Mouse (Mus musculus) embryonic stem cell, embryonic (primary cell): ENCODE results near the gene Hs3st3a1.

Source experiments
- CTCF ChIA-PET, 4 experiments: fragments of 300-600 bp in 2 of 4; fragments of 350-600 bp in 2 of 4; sonication (Branson Sonifier 250); formaldehyde crosslinking; loops; one replicate each; lab custom pipeline; 2022; ENCODE audit warnings: inconsistent platforms in 2 of 4; lab: Charles Lee
- POLR2A ChIA-PET, 4 experiments: fragments of 300-600 bp in 2 of 4; fragments of 350-600 bp in 2 of 4; sonication (Branson Sonifier 250); formaldehyde crosslinking; loops; one replicate each; lab custom pipeline; 2022; ENCODE audit warnings: antibody characterized with exemption in 4 of 4, inconsistent platforms in 1 of 4; lab: Charles Lee

Hs3st3a1 gene

DNA sequence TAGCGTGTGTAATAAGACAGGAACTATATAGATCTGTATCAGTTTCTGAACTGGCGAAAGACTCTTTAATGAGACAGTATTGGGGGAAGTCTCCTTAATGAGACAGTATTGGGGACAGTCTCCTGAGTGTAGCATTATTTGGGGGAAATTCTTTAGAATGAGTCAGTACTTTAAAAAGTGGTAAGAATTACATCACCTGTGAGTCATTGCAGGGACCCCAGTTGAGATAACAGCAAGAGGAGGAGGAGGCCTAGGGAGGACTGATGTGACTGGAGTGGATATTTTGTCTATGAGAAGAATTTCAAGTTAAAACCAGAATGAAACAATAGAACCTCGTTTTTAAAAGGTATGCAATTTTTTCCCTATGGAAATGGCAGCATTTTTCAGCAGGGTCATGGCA lies 26.6 kb downstream of the Hs3st3a1 start:
- ChIA-PET CTCF (interaction anchor here in 1 of 4 experiments (0.7 kb wide), 1 partner anchor 788 kb away, joined by 4 read pairs; no protein-coding TSS in a partner anchor), POLR2A (interaction anchor here in 1 of 4 experiments (0.9 kb wide), 1 partner anchor 11 kb away, joined by 3 read pairs; no protein-coding TSS in a partner anchor)

- ChIA-PET CTCF (no interaction called here), POLR2A (no interaction called here)
Observed at GRCm38 (mm10) chr11:64468737-64469136, 33.6 kb downstream of the Hs3st3a1 start.

DNA sequence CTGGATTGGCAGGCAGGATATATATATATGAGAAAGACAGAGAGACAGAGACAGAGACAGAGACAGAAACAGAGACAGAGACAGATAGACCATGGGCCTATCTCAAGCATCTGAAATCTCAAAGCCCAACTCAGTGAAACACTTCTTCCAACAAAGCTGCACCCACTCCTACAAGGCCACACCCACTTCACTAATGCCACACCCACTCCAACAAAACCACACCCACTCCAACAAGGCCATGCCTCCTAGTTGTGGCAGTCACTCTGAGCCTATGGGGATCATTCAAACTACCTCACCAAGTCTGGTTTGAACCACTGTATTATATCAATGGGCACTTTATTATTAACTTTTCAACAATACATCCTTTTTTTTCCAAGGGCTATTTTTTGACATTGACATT lies 35.6 kb downstream of the Hs3st3a1 start:
- CTCF ChIA-PET, result interaction anchor here in 1 of 4 experiments (1.2 kb wide), 1 partner anchor 10 kb away, joined by 4 read pairs; no protein-coding TSS in a partner anchor
- POLR2A ChIA-PET, result interaction anchor here in 1 of 4 experiments (0.7 kb wide), 1 partner anchor 518 kb away, joined by 4 read pairs; no protein-coding TSS in a partner anchor

- ChIA-PET POLR2A (interaction anchor here in 1 of 4 experiments (0.6 to 0.8 kb wide), 2 partner anchors 16 to 225 kb away, joined by 3 to 4 read pairs; no protein-coding TSS in a partner anchor), CTCF (interaction anchor here in 1 of 4 experiments (0.6 kb wide), 1 partner anchor 50 kb away, joined by 6 read pairs; no protein-coding TSS in a partner anchor)
Observed at GRCm38 (mm10) chr11:64473679-64474078, 38.5 kb downstream of the Hs3st3a1 start.

DNA sequence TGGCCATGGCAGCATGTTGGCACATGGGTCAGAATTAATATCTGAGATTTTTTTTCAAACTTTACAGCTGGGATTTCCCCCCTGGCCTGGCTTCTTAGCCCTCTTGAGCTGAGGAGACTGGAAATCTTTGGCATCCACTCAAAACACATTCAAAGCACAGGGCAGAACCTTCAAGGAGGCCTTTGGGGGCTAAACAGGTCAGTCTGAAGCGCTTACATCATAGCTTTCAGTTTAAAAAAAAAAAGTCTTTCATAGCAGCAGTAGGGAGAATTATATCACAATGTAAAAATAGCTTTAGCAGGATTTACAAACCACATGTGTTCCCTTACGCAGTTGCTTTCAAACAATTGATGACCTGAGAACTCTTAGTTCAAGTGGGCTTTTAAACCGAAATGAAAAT lies 46.3 kb downstream of the Hs3st3a1 start:
- CTCF ChIA-PET, result no interaction called here

DNA sequence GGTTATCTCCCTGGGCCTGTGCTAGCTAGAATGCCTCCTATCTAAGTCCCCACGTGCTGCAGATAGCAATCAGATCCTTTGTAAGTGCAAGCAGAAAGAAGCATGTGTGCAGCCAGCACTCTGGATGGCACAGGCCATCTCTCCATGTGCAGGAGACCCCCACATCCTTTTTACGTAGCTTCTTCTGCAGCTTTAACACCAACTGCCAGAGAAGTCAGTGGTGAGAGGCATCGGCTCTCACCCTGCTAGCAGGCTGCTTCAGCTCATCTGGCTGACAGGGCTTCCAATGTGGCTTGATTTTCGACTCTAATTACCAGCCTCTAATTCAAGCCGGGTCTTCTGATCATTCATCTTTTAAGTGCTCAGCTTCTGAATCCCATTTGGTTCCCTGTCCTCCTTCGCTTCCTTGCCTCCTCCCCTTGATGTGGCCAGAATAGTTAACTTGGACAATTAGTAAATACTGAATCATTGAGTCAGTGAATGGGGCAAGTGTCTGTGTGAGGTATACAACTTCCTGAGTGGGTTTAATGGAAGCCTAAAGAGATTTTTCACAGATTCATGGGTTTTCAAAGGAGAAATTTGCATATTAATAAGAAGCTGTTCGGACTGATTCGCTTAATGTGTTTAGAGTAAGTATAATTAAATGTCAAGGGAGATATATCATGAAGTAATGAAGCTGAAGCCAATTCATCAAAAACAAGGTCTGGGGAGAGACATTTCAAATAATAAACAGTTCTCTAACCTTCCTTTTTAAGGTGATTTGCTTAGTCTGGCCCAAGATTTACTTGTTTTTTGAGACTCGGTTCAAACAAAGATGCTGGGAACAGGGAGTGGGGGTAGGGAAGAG lies 54.7 kb downstream of the Hs3st3a1 start:
- POLR2A ChIA-PET, result interaction anchor here in 1 of 4 experiments (1.1 kb wide), 1 partner anchor 17 kb away, joined by 3 read pairs; no protein-coding TSS in a partner anchor
- CTCF ChIA-PET, result interaction anchor here in 1 of 4 experiments (0.6 kb wide), 1 partner anchor 1065 kb away, joined by 3 read pairs; no protein-coding TSS in a partner anchor

More for the DNA sequence above, 46.3 kb downstream of the Hs3st3a1 start:
- POLR2A ChIA-PET, result no interaction called here

DNA sequence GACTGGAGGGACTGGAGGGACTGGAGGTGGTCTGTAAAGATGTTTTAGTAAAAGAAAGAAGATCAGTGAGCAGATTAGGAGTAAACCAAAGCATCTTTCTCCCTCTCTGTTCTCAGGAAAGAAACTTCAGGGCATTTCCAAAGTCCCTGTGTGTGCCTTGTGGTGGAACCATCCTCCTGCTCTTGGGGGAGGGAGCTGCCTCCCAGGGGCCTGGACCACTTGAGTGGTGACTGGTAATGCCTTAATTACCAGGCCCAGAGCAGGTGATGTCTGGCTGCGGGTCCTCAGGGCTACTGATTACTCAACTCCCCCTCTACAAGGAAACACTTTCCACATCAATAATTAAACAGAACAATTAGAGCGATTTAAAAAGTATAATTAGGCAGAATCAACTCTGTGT lies 59.3 kb downstream of the Hs3st3a1 start:
- ChIA-PET POLR2A (interaction anchor here in 1 of 4 experiments (0.7 kb wide), 1 partner anchor 352 kb away, joined by 3 read pairs; no protein-coding TSS in a partner anchor), CTCF (no interaction called here)

GRCm38 (mm10) chr11:64495935-64496334 lies 60.8 kb downstream of the Hs3st3a1 start:
- ChIA-PET POLR2A (no interaction called here), CTCF (no interaction called here)

- ChIA-PET CTCF (interaction anchor here in 1 of 4 experiments (0.6 kb wide), 1 partner anchor 281 kb away, joined by 3 read pairs; no protein-coding TSS in a partner anchor), POLR2A (no interaction called here)
Observed at GRCm38 (mm10) chr11:64496677-64497076, 61.5 kb downstream of the Hs3st3a1 start.

DNA sequence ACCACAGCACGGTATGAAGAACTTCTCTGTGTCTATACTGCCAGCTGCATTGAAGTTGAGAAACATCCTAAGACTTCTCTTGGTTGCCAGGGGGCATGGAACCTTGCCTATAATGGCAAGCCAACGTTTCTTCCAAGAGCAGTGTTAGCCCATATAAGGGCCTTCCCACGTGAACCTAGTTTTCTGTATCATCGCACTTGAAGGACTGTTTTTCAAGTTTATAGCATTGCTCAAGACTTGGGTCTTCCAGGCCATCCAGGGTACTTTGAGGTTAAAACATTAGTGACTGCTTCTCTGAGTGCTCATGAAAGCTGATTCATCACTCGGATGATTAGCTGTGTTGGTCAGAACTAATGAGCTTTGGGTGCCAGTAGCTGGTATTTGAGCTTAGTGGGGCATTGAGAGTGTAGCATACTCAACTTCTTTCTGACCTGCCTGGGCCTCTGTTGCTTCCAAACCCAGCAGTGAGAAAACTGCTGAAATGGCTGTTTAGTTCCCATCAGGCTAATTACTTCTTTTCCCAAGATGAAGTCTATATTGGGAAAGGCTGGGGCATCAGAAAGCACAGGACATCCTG lies 65.5 kb downstream of the Hs3st3a1 start:
- CTCF ChIA-PET, result no interaction called here

GRCm38 (mm10) chr11:64503040-64503439 lies 67.9 kb downstream of the Hs3st3a1 start:
- ChIA-PET CTCF (no interaction called here), POLR2A (no interaction called here)

More for the DNA sequence above, 65.5 kb downstream of the Hs3st3a1 start:
- POLR2A ChIA-PET, result no interaction called here

- CTCF ChIA-PET, result interaction anchor here in 1 of 4 experiments (1.0 kb wide), 1 partner anchor 1096 kb away, joined by 6 read pairs; no protein-coding TSS in a partner anchor
- POLR2A ChIA-PET, result no interaction called here
Observed at GRCm38 (mm10) chr11:64505924-64506323, 70.8 kb downstream of the Hs3st3a1 start.

GRCm38 (mm10) chr11:64507024-64507423 lies 71.9 kb downstream of the Hs3st3a1 start:
- ChIA-PET POLR2A (no interaction called here), CTCF (interaction anchor here in 1 of 4 experiments (0.6 kb wide), 1 partner anchor 366 kb away, joined by 3 read pairs; no protein-coding TSS in a partner anchor)

DNA sequence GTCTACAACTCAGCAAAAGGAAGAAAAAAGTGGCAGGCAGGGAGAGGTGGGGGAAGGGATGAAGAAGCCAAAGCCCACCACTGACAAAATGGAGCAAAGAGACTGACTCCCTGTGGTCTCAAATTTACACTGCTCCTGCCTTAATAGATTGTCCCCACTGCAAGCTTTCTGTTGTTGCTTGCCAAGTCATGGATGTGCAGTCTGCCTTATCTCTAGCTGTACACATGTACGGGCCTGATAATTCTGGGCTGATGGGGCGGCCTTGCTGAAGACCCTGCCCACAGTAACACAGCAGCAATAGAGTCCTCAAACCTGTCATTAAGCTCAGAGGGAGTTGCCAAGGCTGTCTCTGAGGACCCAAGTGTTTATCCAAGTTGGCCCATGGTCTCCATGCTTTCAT lies 74.0 kb downstream of the Hs3st3a1 start:
- ChIA-PET CTCF (interaction anchor here in 1 of 4 experiments (0.6 kb wide), 1 partner anchor 269 kb away, joined by 3 read pairs; no protein-coding TSS in a partner anchor), POLR2A (interaction anchor here in 1 of 4 experiments (0.8 kb wide), 1 partner anchor 549 kb away, joined by 3 read pairs; no protein-coding TSS in a partner anchor)

GRCm38 (mm10) chr11:64512301-64512700 lies 77.2 kb downstream of the Hs3st3a1 start:
- ChIA-PET POLR2A (interaction anchor here in 1 of 4 experiments (1.0 kb wide), 1 partner anchor 20 kb away, joined by 3 read pairs; no protein-coding TSS in a partner anchor), CTCF (no interaction called here)

GRCm38 (mm10) chr11:64513419-64513818 lies 78.3 kb downstream of the Hs3st3a1 start:
- ChIA-PET POLR2A (no interaction called here), CTCF (no interaction called here)

GRCm38 (mm10) chr11:64516712-64517589 lies 81.8 kb downstream of the Hs3st3a1 start:
- ChIA-PET POLR2A (no interaction called here), CTCF (interaction anchor here in 3 of 4 experiments (0.5 to 0.8 kb wide), 3 partner anchors 17 to 202 kb away, joined by 3 to 4 read pairs (median 3); no protein-coding TSS in a partner anchor)
